Mouse (Mus musculus) myocyte (in vitro differentiated cells): ENCODE measurements around the gene Bola3. TPM values are rescaled to one million over a fixed set of nuclear protein-coding genes. Genes with fewer than 3 reads are reported as not detected.
A peak's percentile ranks its signal among the peaks of the same experiment; 100 is the strongest.

Experiments used
- H3K27me3 ChIP-seq: one replicate; pipeline ENCODE4 v1.6.1; 2011; ENCODE audit not compliant: control insufficient read depth, insufficient read depth, insufficient read length
- H3K36me3 ChIP-seq: one replicate; pipeline ENCODE4 v1.6.1; 2011; ENCODE audit not compliant: control insufficient read depth, insufficient read depth
- H3K4me2 ChIP-seq: one replicate; pipeline ENCODE4 v1.6.1; 2011; ENCODE audit warnings: low read depth, control low read depth
- H3K4me3 ChIP-seq: one replicate; pipeline ENCODE4 v1.5.1; 2011; ENCODE audit warnings: mild to moderate bottlenecking, control low read depth, moderate library complexity
- H3K79me2 ChIP-seq: one replicate; pipeline ENCODE4 v1.6.1; 2011; ENCODE audit not compliant: control insufficient read depth, insufficient read depth
- H3ac ChIP-seq: one replicate; pipeline ENCODE4 v1.6.1; 2011; ENCODE audit not compliant: control insufficient read depth, insufficient read length
- CEBPB ChIP-seq: IDR thresholded peaks from 2 replicates; pipeline ENCODE4 v1.6.1; 2011; ENCODE audit warnings: mild to moderate bottlenecking, moderate library complexity; ENCODE audit not compliant: poor library complexity, insufficient read depth, severe bottlenecking
- E2F4 ChIP-seq: IDR thresholded peaks from one replicate; pipeline ENCODE4 v1.6.1; 2011; ENCODE audit warnings: mild to moderate bottlenecking, control low read depth, moderate library complexity; ENCODE audit not compliant: insufficient read depth
- MAX ChIP-seq: IDR thresholded peaks from one replicate; pipeline ENCODE4 v1.6.1; 2011; ENCODE audit warnings: low read depth, mild to moderate bottlenecking, control low read depth
- MYOD1 ChIP-seq, 3 experiments: IDR thresholded peaks; one replicate each; pipeline ENCODE4 v1.6.1; 2011; ENCODE audit warnings: control low read depth in 2 of 3, low read depth in 2 of 3, mild to moderate bottlenecking in 2 of 3, moderate library complexity in 1 of 3; ENCODE audit not compliant: insufficient read length in 2 of 3, control insufficient read depth in 1 of 3
- MYOG ChIP-seq, 3 experiments: IDR thresholded peaks; one replicate each; pipeline ENCODE4 v1.6.1; 2011; ENCODE audit warnings: control low read depth in 2 of 3, low read depth in 2 of 3, mild to moderate bottlenecking in 2 of 3; ENCODE audit not compliant: insufficient read length in 2 of 3, control insufficient read depth in 1 of 3, insufficient read depth in 1 of 3
- POLR2A ChIP-seq: IDR thresholded peaks from one replicate; pipeline ENCODE4 v1.6.1; 2011; ENCODE audit warnings: low read depth, mild to moderate bottlenecking, control low read depth, moderate library complexity; ENCODE audit not compliant: insufficient read length
- POLR2AphosphoS2 ChIP-seq: IDR thresholded peaks from one replicate; pipeline ENCODE4 v1.6.1; 2011; ENCODE audit warnings: low read depth, control low read depth; ENCODE audit not compliant: insufficient read length
- REST ChIP-seq: IDR thresholded peaks from one replicate; pipeline ENCODE4 v1.6.1; 2011; ENCODE audit warnings: mild to moderate bottlenecking, control low read depth, moderate library complexity; ENCODE audit not compliant: insufficient read depth, insufficient read length
- SRF ChIP-seq: IDR thresholded peaks from one replicate; pipeline ENCODE4 v1.6.1; 2011; ENCODE audit warnings: low read depth; ENCODE audit not compliant: control insufficient read depth, insufficient read length
- TCF12 ChIP-seq: IDR thresholded peaks from one replicate; pipeline ENCODE4 v1.6.1; 2011; ENCODE audit warnings: mild to moderate bottlenecking, control low read depth; ENCODE audit not compliant: poor library complexity, insufficient read depth, severe bottlenecking
- TCF3 ChIP-seq: IDR thresholded peaks from one replicate; pipeline ENCODE4 v1.6.1; 2011; ENCODE audit warnings: low read depth, control low read depth; ENCODE audit not compliant: insufficient read length
- USF1 ChIP-seq: IDR thresholded peaks from one replicate; pipeline ENCODE4 v1.6.1; 2011; ENCODE audit warnings: low read depth, mild to moderate bottlenecking, control low read depth, moderate library complexity
- polyA plus RNA-seq: library from polyadenylated mRNA; unstranded; fragments of >200 nt; fragmentation: generic; extraction: Trizol; gene quantifications from one replicate; pipeline ENCODE4 v1.2.1, GENCODE M21; 2012; ENCODE audit warnings: missing spikeins

The Bola3 gene
- polyA plus RNA-seq, 1 experiment = 104 TPM

DNA sequence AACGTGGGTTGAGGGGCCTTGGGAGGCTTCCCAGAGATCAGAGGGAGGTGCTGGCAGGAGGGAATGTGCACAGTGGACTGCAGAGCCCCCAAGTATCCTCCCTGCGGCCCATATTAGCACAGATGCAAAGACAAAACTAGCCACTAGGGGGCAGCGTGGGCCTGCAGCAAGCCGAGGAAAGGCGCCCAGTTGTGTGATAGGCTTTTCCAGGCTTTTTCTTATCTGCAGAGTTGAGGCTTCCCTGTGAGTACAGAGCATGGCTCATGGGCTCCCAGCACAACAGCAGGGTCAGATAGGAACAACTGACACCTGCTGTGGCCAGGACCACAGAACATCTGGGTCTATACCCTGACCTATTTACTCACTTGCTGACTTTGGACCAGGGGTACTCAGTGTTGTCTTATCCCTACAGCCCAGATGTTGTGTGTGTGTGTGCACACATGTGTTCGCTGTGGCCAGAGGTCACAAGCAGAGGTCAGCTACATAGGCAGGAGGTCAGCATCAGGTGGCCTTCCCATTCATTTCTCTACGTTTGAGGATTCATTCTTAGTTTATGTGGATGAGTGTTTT lies 7.7 kb downstream of the Bola3 start:
- H3K36me3 ChIP-seq = peaks cover 9% of the 10 kb centered on the region

DNA sequence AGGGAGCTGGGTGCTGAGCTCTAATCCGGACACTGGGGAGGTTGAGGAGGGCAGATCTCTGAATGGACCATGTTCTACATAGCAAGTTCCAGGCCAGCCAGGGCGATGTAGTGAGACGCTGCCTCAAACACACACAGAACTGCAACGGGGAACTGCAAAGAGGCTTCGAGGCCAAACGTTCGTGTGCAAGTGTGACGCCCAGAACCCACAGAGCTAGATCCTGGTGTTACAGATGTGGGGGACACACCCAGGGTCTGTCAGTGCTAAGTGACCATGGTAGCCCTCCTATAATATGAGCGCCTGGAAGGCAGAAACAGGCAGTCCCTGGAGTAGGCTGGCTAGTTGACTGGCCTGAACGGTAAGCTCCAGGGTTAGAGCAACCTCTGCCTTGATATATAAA lies 8.5 kb downstream of the Bola3 start:
- H3K4me3 ChIP-seq = no peak overlapping the region
- H3K79me2 ChIP-seq = no peaks in the 10 kb centered on the region
- peaks cover 11% of the 10 kb centered on the region for H3K36me3 ChIP-seq
- TF ChIP-seq TCF3 (no peak), USF1 (no peak), REST (no peak), TCF12 (no peak), MYOG (IDR thresholded peaks at IDR 0.05; ENCODE audit: control insufficient read depth in 1 of 3, insufficient read depth in 1 of 3, insufficient read length in 2 of 3, low read depth in 2 of 3) (no peak), SRF (no peak), POLR2A (no peak)
- no peaks in the 10 kb centered on the region for H3K27me3 ChIP-seq
- H3ac ChIP-seq = no peak overlapping the region
- H3K4me2 ChIP-seq = no peak overlapping the region

More for the DNA sequence above, 7.7 kb downstream of the Bola3 start:
- Histone ChIP-seq H3K27me3 (no peaks in the 10 kb centered on the region), H3K79me2 (no peaks in the 10 kb centered on the region), H3K4me2 (no peak overlapping the region), H3ac (no peak overlapping the region), H3K4me3 (no peak overlapping the region)
- no peak for TF ChIP-seq TCF12
- no peak for TF ChIP-seq TCF3
- peak; percentile 17 for TF ChIP-seq POLR2AphosphoS2
- no peak for TF ChIP-seq USF1
- TF ChIP-seq MYOD1 (IDR thresholded peaks at IDR 0.05; ENCODE audit: control insufficient read depth in 1 of 3, insufficient read length in 2 of 3, low read depth in 2 of 3) = no peak
- TF ChIP-seq MAX = no peak
- TF ChIP-seq MYOG (IDR thresholded peaks at IDR 0.05; ENCODE audit: control insufficient read depth in 1 of 3, insufficient read depth in 1 of 3, insufficient read length in 2 of 3, low read depth in 2 of 3) = no peak
- TF ChIP-seq POLR2A = no peak

DNA sequence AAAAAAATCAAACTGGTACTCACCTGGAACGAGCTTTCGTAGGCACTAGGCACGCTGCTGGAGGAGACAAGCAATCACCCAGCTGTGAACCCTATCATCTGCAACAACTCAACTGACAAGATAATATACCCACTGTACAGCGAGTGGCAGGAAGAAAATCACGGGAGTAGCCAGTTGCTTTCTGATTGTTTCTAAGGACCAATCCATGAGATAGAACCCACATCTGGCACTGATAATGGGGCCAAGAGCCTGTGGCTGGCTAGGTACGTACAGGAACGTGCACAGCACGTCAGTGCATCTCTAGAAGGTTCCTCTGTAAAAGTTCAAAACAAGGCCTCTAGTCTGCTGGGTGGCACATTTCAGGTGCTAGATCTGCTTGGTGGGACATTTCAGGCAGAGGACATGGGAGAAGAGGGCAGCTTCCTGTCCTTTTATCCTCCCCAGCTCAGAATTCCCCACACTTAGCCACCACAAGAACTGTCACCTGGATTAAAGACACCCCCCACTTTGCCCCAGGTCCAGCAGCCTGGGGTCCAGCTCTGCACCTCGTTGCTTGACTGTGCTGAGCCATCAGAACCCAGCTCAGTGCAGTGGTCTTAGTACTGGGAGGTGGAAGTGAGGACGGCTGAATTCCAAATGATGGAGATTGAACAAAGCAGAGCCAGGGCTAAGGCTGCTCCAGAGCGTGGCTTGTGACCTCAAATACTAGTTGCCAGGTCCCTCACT lies 12.7 kb downstream of the Bola3 start:
- no peaks in the 10 kb centered on the region for H3K79me2 ChIP-seq
- TF ChIP-seq POLR2AphosphoS2 (peak; percentile 31), USF1 (no peak), POLR2A (no peak), MAX (no peak), SRF (no peak), CEBPB (no peak), MYOD1 (IDR thresholded peaks at IDR 0.05; ENCODE audit: control insufficient read depth in 1 of 3, insufficient read length in 2 of 3, low read depth in 2 of 3) (no peak), REST (no peak)
- no peak overlapping the region for H3K4me3 ChIP-seq
- H3K4me2 ChIP-seq = no peak overlapping the region
- H3K36me3 ChIP-seq = peaks cover 11% of the 10 kb centered on the region
- no peaks in the 10 kb centered on the region for H3K27me3 ChIP-seq
- H3ac ChIP-seq = no peak overlapping the region

DNA sequence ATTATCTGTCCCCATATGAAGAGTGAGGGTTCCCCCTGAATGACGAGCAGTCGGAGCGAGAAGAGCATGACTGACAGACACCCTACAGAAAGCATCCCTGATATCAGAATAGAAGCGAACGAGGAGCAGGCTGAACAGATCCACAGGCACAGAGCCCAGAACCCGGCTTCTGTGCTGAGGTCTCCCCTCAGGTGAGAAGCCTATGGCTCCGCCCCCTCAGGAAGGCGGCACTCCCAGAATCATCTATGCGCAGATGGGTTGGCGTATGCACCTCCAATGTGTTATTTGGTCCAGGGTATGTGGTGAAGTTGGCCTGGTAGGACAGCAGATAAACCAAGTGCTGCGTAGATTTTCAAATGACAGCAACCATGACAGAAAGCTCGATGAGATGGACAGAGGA lies 14.1 kb downstream of the Bola3 start:
- H3K36me3 ChIP-seq = peaks cover 11% of the 10 kb centered on the region
- no peak overlapping the region for H3ac ChIP-seq
- no peaks in the 10 kb centered on the region for H3K27me3 ChIP-seq
- TF ChIP-seq MYOG (IDR thresholded peaks at IDR 0.05; ENCODE audit: control insufficient read depth in 1 of 3, insufficient read depth in 1 of 3, insufficient read length in 2 of 3, low read depth in 2 of 3) (no peak), SRF (no peak), TCF12 (no peak), MAX (no peak), MYOD1 (IDR thresholded peaks at IDR 0.05; ENCODE audit: control insufficient read depth in 1 of 3, insufficient read length in 2 of 3, low read depth in 2 of 3) (no peak)
- no peak overlapping the region for H3K4me3 ChIP-seq
- no peaks in the 10 kb centered on the region for H3K79me2 ChIP-seq
- H3K4me2 ChIP-seq = no peak overlapping the region

DNA sequence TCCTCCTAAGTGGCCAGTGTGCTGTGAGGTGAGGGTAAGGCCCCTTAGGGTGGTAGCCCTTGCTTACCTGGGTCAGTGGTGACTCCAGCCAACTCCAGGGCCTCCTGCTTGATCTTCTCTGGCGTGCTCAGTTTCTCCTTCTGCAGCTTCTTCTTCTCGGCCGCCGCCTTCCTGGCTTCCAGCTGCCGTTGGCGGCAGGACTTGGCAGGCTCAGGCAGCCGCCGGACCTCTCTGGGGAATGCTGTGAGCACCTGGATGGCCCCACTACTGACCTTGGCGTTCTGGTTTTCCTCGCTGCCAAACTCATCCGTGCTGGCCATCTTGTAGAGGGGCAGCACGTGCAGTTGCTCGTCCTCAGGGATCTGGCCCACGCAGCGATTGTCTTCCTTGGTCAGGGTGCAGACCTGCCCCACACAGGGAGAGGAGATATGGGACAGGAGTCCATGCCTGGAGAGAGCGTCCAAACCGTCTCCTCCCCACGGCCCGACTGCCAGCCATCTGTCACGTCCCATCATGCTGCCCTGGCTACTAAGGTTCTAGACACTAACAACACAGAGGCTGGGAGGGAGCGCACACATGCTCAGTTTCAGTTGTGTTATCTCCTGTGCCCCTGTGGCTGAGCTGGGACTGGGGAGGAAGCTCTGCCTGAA lies 21.5 kb downstream of the Bola3 start:
- peaks cover 19% of the 10 kb centered on the region for H3K36me3 ChIP-seq
- H3K79me2 ChIP-seq = no peaks in the 10 kb centered on the region
- no peaks in the 10 kb centered on the region for H3K27me3 ChIP-seq
- TF ChIP-seq E2F4 (no peak), USF1 (no peak), MYOD1 (IDR thresholded peaks at IDR 0.05; ENCODE audit: control insufficient read depth in 1 of 3, insufficient read length in 2 of 3, low read depth in 2 of 3) (no peak), REST (no peak), MYOG (IDR thresholded peaks at IDR 0.05; ENCODE audit: control insufficient read depth in 1 of 3, insufficient read depth in 1 of 3, insufficient read length in 2 of 3, low read depth in 2 of 3) (no peak), SRF (no peak), POLR2AphosphoS2 (no peak), TCF3 (no peak), MAX (no peak), CEBPB (no peak), POLR2A (no peak)
- H3ac ChIP-seq = no peak overlapping the region
- H3K4me2 ChIP-seq = no peak overlapping the region
- H3K4me3 ChIP-seq = no peak overlapping the region
